Mouse (Mus musculus): Measurements from ENCODE around the gene Cnbp.

- TF ChIP-seq CTCF (IDR thresholded peaks at IDR 0.05; ENCODE audit: low read depth) (no peak), EP300 (IDR thresholded peaks at IDR 0.05; ENCODE audit: low read depth) (no peak)
Observed at GRCm38 (mm10) chr6:87804886-87805285, 46.0 kb downstream of the Cnbp start.
